Mouse (Mus musculus) CH12.LX (cell line): ENCODE data around the gene Zg16. TPM values are rescaled to one million over a fixed set of nuclear protein-coding genes. Genes with fewer than 3 reads are reported as not detected.

Experiments
- DNase-seq: peaks from one replicate; pipeline ENCODE4 v3.0.0-alpha.2; 2013; ENCODE audit errors: extremely low read depth
- H3K27ac ChIP-seq: 2 replicates; pipeline ENCODE4 v1.5.1; 2012; ENCODE audit warnings: low read depth, mild to moderate bottlenecking, control low read depth, moderate library complexity; ENCODE audit not compliant: insufficient read depth
- H3K27me3 ChIP-seq: replicated peaks from 2 replicates; pipeline ENCODE3; 2012; ENCODE audit warnings: inconsistent platforms
- H3K36me3 ChIP-seq, 2 experiments: replicated peaks in 1 of 2; 2 replicates each; pipeline versions ENCODE3 to v1.6.1; 2012; ENCODE audit warnings: inconsistent platforms in 1 of 2, low read length in 1 of 2, mild to moderate bottlenecking in 1 of 2, mixed read lengths in 1 of 2, moderate library complexity in 1 of 2; ENCODE audit not compliant: control insufficient read depth in 1 of 2, insufficient read depth in 1 of 2
- H3K4me1 ChIP-seq, 2 experiments: 2 replicates each; pipeline ENCODE4 v1.6.1; 2012; ENCODE audit warnings: inconsistent platforms in 1 of 2, moderate library complexity in 1 of 2; ENCODE audit not compliant: insufficient read depth in 2 of 2, control insufficient read depth in 1 of 2
- H3K4me2 ChIP-seq: 2 replicates; pipeline ENCODE4 v1.6.1; 2012; ENCODE audit warnings: low read depth, mild to moderate bottlenecking, control low read depth; ENCODE audit not compliant: poor library complexity, insufficient read depth, severe bottlenecking
- H3K4me3 ChIP-seq, 3 experiments: fragments of 150-350 bp in 1 of 3; sonication (generic) in 1 of 3; replicated peaks in 1 of 3; 2 replicates each; pipeline versions ENCODE3 to v1.5.1; 2011 to 2012; ENCODE audit warnings: low read depth in 2 of 3, low read length in 2 of 3, mild to moderate bottlenecking in 2 of 3, moderate library complexity in 2 of 3, control low read depth in 1 of 3, improper control_type of control experiment in 1 of 3, inconsistent platforms in 1 of 3, mixed read lengths in 1 of 3; ENCODE audit not compliant: poor library complexity in 1 of 3
- H3K79me2 ChIP-seq: replicated peaks from 2 replicates; pipeline ENCODE4 v1.6.1; 2012; ENCODE audit warnings: mild to moderate bottlenecking, moderate library complexity; ENCODE audit not compliant: control insufficient read depth, poor library complexity, insufficient read depth, severe bottlenecking; ENCODE audit errors: extremely low read depth
- H3K9ac ChIP-seq: 2 replicates; pipeline ENCODE4 v1.6.1; 2012; ENCODE audit warnings: low read depth, mild to moderate bottlenecking, control low read depth, moderate library complexity; ENCODE audit not compliant: insufficient read depth
- H3K9me3 ChIP-seq: replicated peaks from 2 replicates; pipeline ENCODE3; 2012; ENCODE audit warnings: low read length, inconsistent platforms, mixed read lengths
- ELF1 ChIP-seq: IDR thresholded peaks from 2 replicates; pipeline ENCODE4 v1.6.1; 2014; ENCODE audit warnings: low read depth, mild to moderate bottlenecking, inconsistent platforms, low read length, improper control_type of control experiment
- ETS1 ChIP-seq: conservative IDR thresholded peaks from 2 replicates; pipeline ENCODE4 v1.6.1; 2012; ENCODE audit warnings: low read depth, mild to moderate bottlenecking, inconsistent platforms, low read length, improper control_type of control experiment, moderate library complexity
- HCFC1 ChIP-seq: IDR thresholded peaks from 2 replicates; pipeline ENCODE4 v1.6.1; 2012; ENCODE audit warnings: low read depth, mild to moderate bottlenecking, inconsistent platforms, low read length, improper control_type of control experiment
- IRF4 ChIP-seq: IDR thresholded peaks from 2 replicates; pipeline ENCODE4 v1.6.1; 2014; ENCODE audit warnings: low read depth, mild to moderate bottlenecking, inconsistent platforms, low read length, improper control_type of control experiment
- MAX ChIP-seq: IDR thresholded peaks from 2 replicates; pipeline ENCODE4 v1.6.1; 2011; ENCODE audit warnings: low read length, improper control_type of control experiment
- MAZ ChIP-seq: IDR thresholded peaks from 2 replicates; pipeline ENCODE4 v1.6.1; 2012; ENCODE audit warnings: low read depth, mild to moderate bottlenecking, inconsistent platforms, low read length, improper control_type of control experiment, moderate library complexity
- MXI1 ChIP-seq: IDR thresholded peaks from 2 replicates; pipeline ENCODE4 v1.6.1; 2011; ENCODE audit warnings: mild to moderate bottlenecking, low read depth, low read length, improper control_type of control experiment
- NELFE ChIP-seq: IDR thresholded peaks from 2 replicates; pipeline ENCODE4 v1.6.1; 2011; ENCODE audit warnings: low read depth, low read length, improper control_type of control experiment
- POLR2A ChIP-seq: IDR thresholded peaks from 2 replicates; pipeline ENCODE4 v1.6.1; 2011; ENCODE audit warnings: low read depth, mild to moderate bottlenecking, improper control_type of control experiment, low read length
- RAD21 ChIP-seq: IDR thresholded peaks from 2 replicates; pipeline ENCODE4 v1.6.1; 2011; ENCODE audit warnings: low read depth, mild to moderate bottlenecking, low read length, improper control_type of control experiment, moderate library complexity
- RCOR1 ChIP-seq: conservative IDR thresholded peaks from 2 replicates; pipeline ENCODE4 v1.6.1; 2012; ENCODE audit warnings: low read depth, mild to moderate bottlenecking, inconsistent platforms, low read length, improper control_type of control experiment
- SIN3A ChIP-seq: IDR thresholded peaks from 2 replicates; pipeline ENCODE4 v1.6.1; 2012; ENCODE audit warnings: low read length, improper control_type of control experiment, inconsistent platforms
- SMC3 ChIP-seq: IDR thresholded peaks from 2 replicates; pipeline ENCODE4 v1.6.1; 2011; ENCODE audit warnings: low read depth, low read length, improper control_type of control experiment
- TCF12 ChIP-seq: IDR thresholded peaks from 2 replicates; pipeline ENCODE4 v1.6.1; 2014; ENCODE audit warnings: low read depth, mild to moderate bottlenecking, inconsistent platforms, low read length, improper control_type of control experiment
- dilution Hi-C: fragments of 300-500 bp; cut with MboI; formaldehyde crosslinking; loops from 2 replicates; pipeline ENCODE4 v1.14.3; 2020; ENCODE audit warnings: low sequenced_read_pairs; ENCODE audit not compliant: extremely low pct_unique_long_range_greater_than_20kb, extremely low pct_ligation_motif_present
- in situ Hi-C: fragments of 300-500 bp; cut with MboI; formaldehyde crosslinking; loops from 3 replicates; pipeline ENCODE4 v1.14.3; 2019; ENCODE audit warnings: low sequenced_read_pairs, low pct_ligation_motif_present, low pct_unique_long_range_greater_than_20kb, mixed read lengths
- polyA plus RNA-seq: library from polyadenylated mRNA; unstranded; fragments of >175 nt; gene quantifications from 2 replicates; pipeline ENCODE4 v1.2.1, GENCODE M21; 2012; ENCODE audit warnings: low read depth; ENCODE audit not compliant: insufficient read length
- total RNA-seq, 2 experiments: library from RNA; depleted of rRNA; stranded (reverse); fragments of 300-350 nt in 1 of 2; fragments of >200 nt in 1 of 2; gene quantifications; 2 replicates each; pipeline ENCODE4 v1.2.3; 2012 to 2014

The Zg16 gene
- total and polyA plus RNA-seq, 3 experiments = not detected

DNA sequence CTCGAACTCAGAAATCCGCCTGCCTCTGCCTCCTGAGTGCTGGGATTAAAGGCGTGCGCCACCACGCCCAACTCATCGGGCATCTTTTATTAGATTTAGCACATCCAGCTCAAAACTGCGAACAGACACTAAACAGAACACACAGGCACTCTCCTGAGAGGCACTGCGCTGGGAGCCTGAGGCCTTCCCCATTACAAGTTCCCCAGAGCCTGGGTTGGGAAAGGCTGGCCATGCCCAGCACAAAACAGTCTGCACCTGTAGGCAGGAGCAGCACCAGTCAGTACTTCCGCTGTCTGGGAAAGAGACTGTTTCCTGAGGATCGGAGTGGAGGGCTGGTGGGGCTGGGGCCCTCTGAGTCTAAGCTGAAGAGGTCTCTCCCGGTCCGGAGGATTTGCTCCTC lies 72.1 kb downstream of the Zg16 start:
- in situ Hi-C loops (loop anchor here (5.0 to 10.0 kb wide), 2 partner anchors 53 to 310 kb away; partner anchors contain the start of gene Coro1a), dilution Hi-C loops (no loop called here)
- Histone ChIP-seq H3K4me3 (peak overlapping the region in 1 of 3 experiments; percentile 25), H3K79me2 (peaks cover 14% of the 10 kb centered on the region), H3K9me3 (no peaks in the 10 kb centered on the region), H3K27ac (peak overlapping the region; percentile 2; the same call in 1 of the 2 replicates), H3K36me3 (peaks cover 6 to 50% of the 10 kb centered on the region in 2 experiments)
- no peak for DNase-seq
- TF ChIP-seq RAD21 = no peak
- TF ChIP-seq MAX = no peak
- no peak for TF ChIP-seq TCF12
- TF ChIP-seq, all 38 proteins: peak for 0
- Histone ChIP-seq H3K4me2 (peak overlapping the region; percentile 77), H3K4me1 (peaks cover 22 to 72% of the 10 kb centered on the region in 2 experiments; a peak in 3 of 4 replicates), H3K9ac (peak overlapping the region; percentile 52; the same call in 1 of the 2 replicates), H3K27me3 (no peaks in the 10 kb centered on the region)

DNA sequence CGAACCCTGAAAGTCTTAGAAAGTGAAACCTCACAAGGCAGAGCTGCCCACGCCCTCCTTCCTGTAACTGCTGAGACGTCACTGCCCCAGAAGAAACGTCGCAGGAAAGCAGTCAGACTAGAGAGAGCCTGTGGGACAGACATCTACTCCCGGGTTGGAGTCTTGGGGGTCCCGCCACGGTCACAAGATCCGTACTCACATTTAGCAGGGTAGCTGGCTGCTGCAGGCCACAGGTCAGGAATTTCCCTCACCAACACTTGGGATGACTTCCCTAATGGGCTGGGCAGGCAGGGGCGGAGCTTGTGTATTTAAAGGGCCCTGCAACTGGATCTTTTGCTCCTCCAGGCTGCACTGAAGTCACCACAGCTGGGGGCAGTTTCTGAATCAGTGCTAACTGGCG lies 72.8 kb downstream of the Zg16 start, which contains the start of gene Mvp:
Gene Mvp (minus strand): TSS at position 302 of the 400 bp plus-strand sequence.
- DNase-seq = peak; percentile 75
- H3K36me3 ChIP-seq = peaks cover 6 to 47% of the 10 kb centered on the region in 2 experiments
- H3K27me3 ChIP-seq = no peaks in the 10 kb centered on the region
- in situ Hi-C loops (loop anchor here (10.0 kb wide), 1 partner anchor 310 kb away; the partner anchor contains the start of gene Coro1a), dilution Hi-C loops (no loop called here)
- peak within 1 kb of the TSS; percentile 77 for H3K4me2 ChIP-seq
- H3K27ac ChIP-seq = peak within 1 kb of the TSS; percentile 67
- H3K4me3 ChIP-seq = peak within 1 kb of the TSS; percentile 73 to 87 (median 75)
- TF ChIP-seq TCF12 = 0 out of 2 replicates have a peak, but pooled peaks have one; percentile 35
- TF ChIP-seq IRF4 = peak; percentile 23; the same call in 1 of the 2 replicates
- TF ChIP-seq RCOR1 = no peak
- 0 out of 2 replicates have a peak, but pooled peaks have one; percentile 22 for TF ChIP-seq MAZ
- no peak for TF ChIP-seq SMC3
- no peak for TF ChIP-seq NELFE
- TF ChIP-seq MXI1 = 0 out of 2 replicates have a peak, but pooled peaks have one; percentile 33
- peak; percentile 63 for TF ChIP-seq HCFC1
- TF ChIP-seq ELF1 = peak; percentile 74
- peak; percentile 61 for TF ChIP-seq POLR2A
- TF ChIP-seq ETS1 = peak; percentile 40; the same call in 1 of the 2 replicates
- TF ChIP-seq SIN3A = peak; percentile 94
- H3K4me1 ChIP-seq = peaks cover 22 to 72% of the 10 kb centered on the region in 2 experiments
- no peaks in the 10 kb centered on the region for H3K9me3 ChIP-seq
- peaks cover 14% of the 10 kb centered on the region for H3K79me2 ChIP-seq
- peak within 1 kb of the TSS; percentile 87 for H3K9ac ChIP-seq
